Mouse (Mus musculus): ENCODE data around the gene Rbm26. TPM values are rescaled to one million over a fixed set of nuclear protein-coding genes. Genes with fewer than 3 reads are reported as not detected.

Rbm26 gene
- polyA plus RNA-seq, 1 experiment = 20.9 TPM

- no peak for TF ChIP-seq CTCF (IDR thresholded peaks at IDR 0.05; ENCODE audit: control insufficient read depth, insufficient read depth, insufficient replicate concordance, low read depth, low read length)
- TF ChIP-seq POLR2A (IDR thresholded peaks at IDR 0.05; ENCODE audit: control insufficient read depth, low read depth, low read length) = no peak
- Histone ChIP-seq H3K27me3 (ENCODE audit: control insufficient read depth, insufficient read depth, low read length) (no peaks in the 10 kb centered on the region), H3K27ac (ENCODE audit: control insufficient read depth, insufficient read depth, low read depth, low read length) (no peak overlapping the region), H3K36me3 (ENCODE audit: control insufficient read depth, insufficient read depth, low read length) (peaks cover 1% of the 10 kb centered on the region; the same call in 1 of the 2 replicates), H3K4me1 (ENCODE audit: control insufficient read depth, insufficient read depth, low read length) (no peaks in the 10 kb centered on the region), H3K4me3 (ENCODE audit: control insufficient read depth, low read depth, low read length) (no peak overlapping the region)
Measured at GRCm38 (mm10) chr14:105158526-105158925, 18.6 kb downstream of the Rbm26 start.

- no peaks in the 10 kb centered on the region for H3K4me1 ChIP-seq (ENCODE audit: control insufficient read depth, insufficient read depth, low read length)
- H3K4me3 ChIP-seq (ENCODE audit: control insufficient read depth, low read depth, low read length) = no peak overlapping the region
- TF ChIP-seq POLR2A (IDR thresholded peaks at IDR 0.05; ENCODE audit: control insufficient read depth, low read depth, low read length) (no peak), CTCF (IDR thresholded peaks at IDR 0.05; ENCODE audit: control insufficient read depth, insufficient read depth, insufficient replicate concordance, low read depth, low read length) (no peak)
- H3K36me3 ChIP-seq (ENCODE audit: control insufficient read depth, insufficient read depth, low read length) = no peaks in the 10 kb centered on the region
- no peaks in the 10 kb centered on the region for H3K27me3 ChIP-seq (ENCODE audit: control insufficient read depth, insufficient read depth, low read length)
- H3K27ac ChIP-seq (ENCODE audit: control insufficient read depth, insufficient read depth, low read depth, low read length) = no peak overlapping the region
Measured at GRCm38 (mm10) chr14:105134076-105134475, 43.1 kb downstream of the Rbm26 start.

GRCm38 (mm10) chr14:105127715-105128385 is 49.3 kb downstream of the Rbm26 start:
- H3K27ac ChIP-seq (ENCODE audit: control insufficient read depth, insufficient read depth, low read depth, low read length) = no peak overlapping the region
- H3K4me1 ChIP-seq (ENCODE audit: control insufficient read depth, insufficient read depth, low read length) = no peaks in the 10 kb centered on the region
- TF ChIP-seq CTCF (IDR thresholded peaks at IDR 0.05; ENCODE audit: control insufficient read depth, insufficient read depth, insufficient replicate concordance, low read depth, low read length) (no peak), POLR2A (IDR thresholded peaks at IDR 0.05; ENCODE audit: control insufficient read depth, low read depth, low read length) (no peak)
- no peaks in the 10 kb centered on the region for H3K27me3 ChIP-seq (ENCODE audit: control insufficient read depth, insufficient read depth, low read length)
- H3K4me3 ChIP-seq (ENCODE audit: control insufficient read depth, low read depth, low read length) = no peak overlapping the region
- H3K36me3 ChIP-seq (ENCODE audit: control insufficient read depth, insufficient read depth, low read length) = no peaks in the 10 kb centered on the region; the same call in 1 of the 2 replicates

- Histone ChIP-seq H3K27ac (ENCODE audit: control insufficient read depth, insufficient read depth, low read depth, low read length) (no peak overlapping the region), H3K27me3 (ENCODE audit: control insufficient read depth, insufficient read depth, low read length) (no peaks in the 10 kb centered on the region), H3K4me3 (ENCODE audit: control insufficient read depth, low read depth, low read length) (no peak overlapping the region), H3K4me1 (ENCODE audit: control insufficient read depth, insufficient read depth, low read length) (no peaks in the 10 kb centered on the region), H3K36me3 (ENCODE audit: control insufficient read depth, insufficient read depth, low read length) (no peaks in the 10 kb centered on the region; the same call in 1 of the 2 replicates)
- TF ChIP-seq POLR2A (IDR thresholded peaks at IDR 0.05; ENCODE audit: control insufficient read depth, low read depth, low read length) (no peak), CTCF (IDR thresholded peaks at IDR 0.05; ENCODE audit: control insufficient read depth, insufficient read depth, insufficient replicate concordance, low read depth, low read length) (no peak)
Measured at GRCm38 (mm10) chr14:105124513-105124912, 52.6 kb downstream of the Rbm26 start.

- no peak overlapping the region for H3K4me3 ChIP-seq (ENCODE audit: control insufficient read depth, low read depth, low read length)
- 0 out of 2 replicates have a peak, but pooled peaks cover 1% of the 10 kb centered on the region for H3K36me3 ChIP-seq (ENCODE audit: control insufficient read depth, insufficient read depth, low read length)
- H3K27me3 ChIP-seq (ENCODE audit: control insufficient read depth, insufficient read depth, low read length) = no peaks in the 10 kb centered on the region
- H3K4me1 ChIP-seq (ENCODE audit: control insufficient read depth, insufficient read depth, low read length) = no peaks in the 10 kb centered on the region
- no peak overlapping the region for H3K27ac ChIP-seq (ENCODE audit: control insufficient read depth, insufficient read depth, low read depth, low read length)
- no peak for TF ChIP-seq CTCF (IDR thresholded peaks at IDR 0.05; ENCODE audit: control insufficient read depth, insufficient read depth, insufficient replicate concordance, low read depth, low read length)
- no peak for TF ChIP-seq POLR2A (IDR thresholded peaks at IDR 0.05; ENCODE audit: control insufficient read depth, low read depth, low read length)
Measured at GRCm38 (mm10) chr14:105115402-105115801, 61.7 kb downstream of the Rbm26 start.

- Histone ChIP-seq H3K4me3 (ENCODE audit: control insufficient read depth, low read depth, low read length) (no peak overlapping the region; the same call in 1 of the 2 replicates), H3K27me3 (ENCODE audit: control insufficient read depth, insufficient read depth, low read length) (no peaks in the 10 kb centered on the region)
- TF ChIP-seq POLR2A (IDR thresholded peaks at IDR 0.05; ENCODE audit: control insufficient read depth, low read depth, low read length) (no peak), CTCF (IDR thresholded peaks at IDR 0.05; ENCODE audit: control insufficient read depth, insufficient read depth, insufficient replicate concordance, low read depth, low read length) (no peak)
Measured at GRCm38 (mm10) chr14:105106252-105106651, 70.9 kb downstream of the Rbm26 start.

GRCm38 (mm10) chr14:105098861-105099260 is 78.3 kb downstream of the Rbm26 start:
- TF ChIP-seq CTCF (IDR thresholded peaks at IDR 0.05; ENCODE audit: control insufficient read depth, insufficient read depth, insufficient replicate concordance, low read depth, low read length) (no peak), POLR2A (IDR thresholded peaks at IDR 0.05; ENCODE audit: control insufficient read depth, low read depth, low read length) (no peak)
- Histone ChIP-seq H3K4me1 (ENCODE audit: control insufficient read depth, insufficient read depth, low read length) (no peaks in the 10 kb centered on the region), H3K4me3 (ENCODE audit: control insufficient read depth, low read depth, low read length) (no peak overlapping the region), H3K36me3 (ENCODE audit: control insufficient read depth, insufficient read depth, low read length) (no peaks in the 10 kb centered on the region), H3K27ac (ENCODE audit: control insufficient read depth, insufficient read depth, low read depth, low read length) (no peak overlapping the region), H3K27me3 (ENCODE audit: control insufficient read depth, insufficient read depth, low read length) (no peaks in the 10 kb centered on the region)

More at GRCm38 (mm10) chr14:105106252-105106651, 70.9 kb downstream of the Rbm26 start:
- Histone ChIP-seq H3K4me1 (ENCODE audit: control insufficient read depth, insufficient read depth, low read length) (no peaks in the 10 kb centered on the region), H3K36me3 (ENCODE audit: control insufficient read depth, insufficient read depth, low read length) (no peaks in the 10 kb centered on the region), H3K27ac (ENCODE audit: control insufficient read depth, insufficient read depth, low read depth, low read length) (no peak overlapping the region)
